Mouse (Mus musculus) cerebellum, postnatal 10 days (tissue): ENCODE results near the gene Fam69b.

Experiments
- DNase-seq, 2 experiments: peaks; one replicate each; pipeline ENCODE4 v3.0.0; 2021; ENCODE audit warnings: mixed read lengths in 2 of 2

Gene Fam69b

DNA sequence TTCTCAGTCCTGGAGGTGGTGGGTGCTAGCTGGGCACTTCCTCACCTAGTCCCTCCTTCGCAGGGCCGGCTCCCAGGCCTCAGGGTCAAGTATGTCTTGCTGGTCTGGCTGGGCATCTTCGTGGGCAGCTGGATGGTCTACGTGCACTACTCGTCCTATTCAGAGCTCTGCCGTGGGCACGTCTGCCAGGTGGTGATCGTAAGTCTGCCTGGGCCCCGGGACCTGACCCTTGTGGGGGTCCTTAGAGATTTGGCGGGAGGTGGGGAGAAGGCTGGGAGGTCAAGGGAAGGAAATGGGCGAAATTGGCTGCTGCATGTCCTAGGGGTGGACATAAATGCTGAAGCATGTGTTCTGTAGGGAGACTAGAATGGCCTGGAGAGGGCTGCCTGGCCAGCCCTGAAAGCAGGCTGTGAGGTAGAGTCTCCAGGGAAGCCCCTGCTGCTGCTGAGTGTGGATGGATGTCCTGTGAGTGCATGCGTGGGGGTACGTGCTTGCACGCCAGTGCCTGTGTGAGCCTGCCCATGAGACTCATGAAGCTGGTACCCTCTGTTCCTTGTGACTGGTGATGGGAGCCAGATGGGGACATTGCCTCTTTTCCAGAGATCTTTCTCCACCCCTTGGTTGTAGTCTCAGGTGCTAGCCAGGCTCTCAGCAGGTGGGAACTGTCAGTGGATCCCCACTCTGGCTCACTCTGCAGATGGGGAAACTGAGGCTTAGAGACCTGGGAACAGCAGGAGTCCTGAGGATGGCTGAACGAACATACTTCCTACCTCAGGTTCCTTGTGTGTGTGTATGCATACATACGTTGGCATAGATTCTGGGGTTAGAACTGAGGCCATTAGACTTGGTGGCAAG is 4.5 kb downstream of the Fam69b start:
- peak in 1 of 2 experiments; percentile 13 for DNase-seq

DNA sequence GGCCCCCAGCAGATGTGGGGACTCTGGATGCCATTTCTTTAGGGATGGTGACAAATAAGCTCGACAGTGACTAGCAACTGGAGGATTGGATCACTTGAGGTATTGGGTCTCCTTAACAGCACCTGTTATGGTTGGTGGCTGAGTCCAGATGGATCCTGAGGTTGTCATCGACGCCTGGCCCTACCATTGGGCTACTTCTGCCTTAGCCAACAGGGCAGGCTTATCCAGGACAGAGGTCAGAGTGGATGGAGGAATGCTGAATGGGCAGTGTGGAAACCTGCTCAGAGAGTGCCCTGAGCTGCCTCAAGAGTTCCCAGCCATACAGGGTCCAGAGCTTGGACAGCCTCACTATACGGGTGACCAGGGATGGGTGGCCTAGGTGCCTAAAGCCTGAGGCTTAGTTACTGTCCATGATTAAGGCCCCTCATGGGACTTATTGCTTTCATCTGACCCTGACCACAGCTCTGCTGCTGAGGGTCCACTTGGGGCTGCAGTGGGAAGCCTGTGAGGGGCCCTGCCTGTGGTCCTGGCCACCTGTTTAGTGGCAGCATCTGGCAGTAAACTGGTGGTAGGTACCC is 5.8 kb downstream of the Fam69b start:
- peak in 1 of 2 experiments; percentile 9 for DNase-seq

DNA sequence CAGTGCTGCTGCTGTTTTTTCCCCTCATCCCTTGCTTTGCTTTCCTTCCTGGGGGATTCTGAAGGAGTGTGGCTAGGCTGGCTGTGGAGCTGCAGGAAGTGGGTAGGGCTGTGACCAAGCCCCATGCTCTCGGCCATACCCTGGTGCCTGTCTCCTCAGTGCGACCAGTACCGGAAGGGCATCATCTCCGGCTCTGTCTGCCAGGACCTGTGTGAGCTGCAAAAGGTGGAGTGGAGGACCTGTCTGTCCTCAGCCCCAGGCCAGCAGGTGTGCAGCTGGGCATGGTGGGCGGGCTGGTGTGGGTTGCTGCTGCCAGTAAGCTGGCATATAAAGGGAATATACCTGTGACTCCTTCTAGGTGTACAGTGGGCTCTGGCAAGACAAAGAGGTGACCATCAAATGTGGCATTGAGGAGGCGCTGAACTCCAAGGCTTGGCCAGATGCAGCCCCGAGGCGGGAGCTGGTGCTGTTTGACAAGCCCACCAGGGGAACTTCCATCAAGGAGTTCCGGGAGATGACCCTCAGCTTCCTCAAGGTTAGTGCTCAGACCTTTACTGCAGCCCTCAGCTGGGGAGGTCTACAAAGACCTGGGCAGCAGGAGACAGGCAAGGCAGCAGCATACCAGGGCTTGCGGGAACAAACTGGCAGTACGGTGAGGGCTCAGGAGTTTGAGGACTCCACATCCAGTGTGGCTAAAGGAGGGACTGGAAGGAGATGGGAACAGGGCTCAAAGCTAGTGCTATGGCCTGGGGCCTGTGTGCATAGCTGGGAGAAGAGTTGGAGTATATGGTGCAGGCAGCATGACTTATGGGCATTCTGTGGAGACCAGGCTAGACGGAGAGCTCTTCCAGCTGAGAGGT is 6.6 kb downstream of the Fam69b start:
- peak in 1 of 2 experiments; percentile 10 for DNase-seq

DNA sequence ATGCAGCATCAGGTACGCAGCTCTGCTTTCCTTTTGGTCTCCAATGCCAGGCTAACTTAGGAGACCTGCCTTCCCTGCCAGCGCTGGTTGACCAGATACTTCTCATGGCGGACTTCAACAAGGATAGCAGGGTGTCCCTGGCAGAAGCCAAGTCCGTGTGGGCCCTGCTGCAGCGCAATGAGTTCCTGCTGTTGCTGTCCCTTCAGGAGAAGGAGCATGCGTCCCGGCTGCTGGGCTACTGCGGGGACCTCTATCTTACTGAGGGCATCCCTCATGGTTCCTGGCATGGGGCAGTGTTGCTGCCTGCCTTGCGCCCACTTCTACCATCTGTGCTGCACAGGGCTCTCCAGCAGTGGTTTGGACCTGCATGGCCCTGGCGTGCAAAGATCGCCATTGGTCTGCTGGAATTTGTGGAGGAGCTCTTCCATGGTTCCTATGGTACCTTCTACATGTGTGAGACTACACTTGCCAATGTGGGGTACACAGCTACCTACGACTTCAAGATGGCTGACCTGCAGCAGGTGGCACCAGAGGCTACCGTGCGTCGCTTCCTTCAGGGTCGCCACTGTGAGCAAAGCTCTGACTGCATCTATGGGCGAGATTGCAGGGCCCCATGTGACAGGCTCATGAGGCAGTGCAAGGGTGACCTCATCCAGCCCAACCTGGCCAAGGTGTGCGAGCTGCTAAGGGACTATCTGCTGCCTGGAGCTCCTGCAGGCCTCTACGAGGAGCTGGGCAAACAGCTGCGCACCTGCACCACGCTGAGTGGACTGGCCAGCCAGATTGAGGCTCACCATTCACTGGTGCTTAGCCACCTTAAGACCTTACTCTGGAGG is 7.5 kb downstream of the Fam69b start:
- peak in 1 of 2 experiments; percentile 20 for DNase-seq

DNA sequence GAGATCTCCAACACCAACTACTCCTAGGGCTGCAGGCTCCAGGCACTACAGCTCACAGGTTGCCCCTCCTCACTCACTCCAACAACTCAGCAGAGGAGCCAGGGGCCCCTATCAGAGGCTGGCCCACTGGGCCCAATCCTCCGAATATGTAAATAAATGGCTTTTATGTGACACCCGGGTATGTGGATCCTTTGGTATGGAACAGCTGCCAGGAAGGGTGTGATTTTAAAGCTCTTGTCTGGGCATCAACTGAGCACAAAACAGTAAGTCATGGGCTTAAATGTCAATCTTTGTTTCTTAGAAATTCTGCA is 8.0 kb downstream of the Fam69b start:
- DNase-seq = no peak

DNA sequence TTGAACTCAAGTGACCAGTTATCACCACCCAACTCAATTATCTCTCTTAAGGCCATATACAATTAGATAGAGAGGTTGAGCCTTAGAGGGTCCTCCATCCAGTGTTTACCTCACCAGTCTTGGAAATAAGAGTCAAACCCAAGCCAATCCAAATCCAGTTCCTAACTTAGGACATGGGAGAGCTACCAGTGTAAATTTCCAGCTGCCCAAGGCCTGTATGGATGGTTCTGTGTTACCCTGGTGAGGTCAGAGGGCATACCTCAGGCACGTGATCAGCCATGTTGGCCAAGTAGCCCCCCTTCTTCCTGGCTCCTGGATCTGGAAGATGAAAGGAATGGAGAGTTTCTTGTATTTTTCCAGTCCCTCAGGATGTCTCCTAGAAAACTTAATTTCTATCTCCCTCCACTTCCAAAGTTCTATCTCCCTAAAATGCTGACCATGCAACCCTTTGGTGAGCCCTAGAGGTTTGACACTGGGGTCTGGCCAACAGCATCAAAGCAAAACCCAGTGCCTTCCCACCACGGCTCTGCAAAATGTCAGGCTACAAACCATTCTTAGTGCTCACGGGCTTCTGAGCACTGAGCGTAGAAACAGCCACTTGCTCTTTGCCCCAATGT is 9.2 kb downstream of the Fam69b start:
- DNase-seq = no peak

DNA sequence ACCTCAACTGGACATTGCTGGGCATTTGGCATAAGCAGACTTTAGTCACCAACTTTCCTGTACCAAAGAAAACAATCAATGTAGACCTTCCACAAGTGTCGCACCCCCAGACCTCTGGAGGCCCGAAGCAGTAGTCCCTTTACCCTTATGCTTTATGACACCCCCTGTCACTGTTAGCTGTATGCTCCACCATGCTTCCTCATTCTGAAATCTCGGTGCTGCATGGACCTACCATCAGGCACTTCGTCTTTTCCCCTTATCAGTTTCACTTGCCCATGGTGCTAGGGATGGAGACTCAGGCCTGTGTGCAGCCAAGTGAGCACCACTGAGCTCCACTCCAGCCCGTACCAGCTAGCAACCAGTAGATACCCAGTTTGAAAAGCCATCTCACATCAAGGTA is 9.8 kb downstream of the Fam69b start:
- no peak for DNase-seq

DNA sequence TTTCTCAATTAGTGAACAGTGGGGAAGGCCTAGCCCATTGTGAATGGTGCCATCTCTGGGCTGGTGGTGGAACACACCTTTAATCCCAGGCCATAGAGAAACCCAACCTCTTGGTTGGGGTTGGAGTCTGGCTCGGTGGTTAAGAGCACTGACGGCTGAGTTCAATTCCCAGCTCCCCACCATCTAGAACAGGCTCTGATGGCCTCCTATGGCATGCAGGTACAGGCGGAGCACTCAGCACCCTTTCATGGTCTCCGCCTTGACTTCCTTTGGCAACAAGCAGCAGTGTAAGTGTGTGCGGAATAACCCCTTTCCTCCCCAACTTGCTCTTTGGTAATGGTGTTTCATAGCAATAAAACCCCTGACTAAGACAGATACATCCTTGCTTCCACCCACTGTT is 10.3 kb downstream of the Fam69b start:
- no peak for DNase-seq

DNA sequence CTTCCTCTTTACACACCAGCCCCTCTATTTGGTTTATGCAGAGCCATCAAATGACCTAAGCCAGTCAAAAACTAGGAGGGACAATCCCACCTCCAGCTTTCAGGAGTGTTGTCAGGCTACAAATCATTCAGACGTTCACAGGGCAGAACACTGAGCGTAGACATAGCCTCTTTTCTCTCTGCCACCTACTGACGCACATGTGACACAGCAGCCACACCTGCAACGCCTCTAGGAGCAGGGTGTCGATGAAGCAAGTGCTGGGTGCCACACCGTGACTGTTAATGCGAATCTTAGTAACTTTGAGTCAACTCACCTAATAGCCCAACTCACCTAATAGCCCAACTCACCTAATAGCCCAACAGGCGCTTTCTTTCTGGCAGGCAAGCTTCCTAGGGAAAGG is 10.8 kb downstream of the Fam69b start:
- DNase-seq = peak; percentile 58 to 59

DNA sequence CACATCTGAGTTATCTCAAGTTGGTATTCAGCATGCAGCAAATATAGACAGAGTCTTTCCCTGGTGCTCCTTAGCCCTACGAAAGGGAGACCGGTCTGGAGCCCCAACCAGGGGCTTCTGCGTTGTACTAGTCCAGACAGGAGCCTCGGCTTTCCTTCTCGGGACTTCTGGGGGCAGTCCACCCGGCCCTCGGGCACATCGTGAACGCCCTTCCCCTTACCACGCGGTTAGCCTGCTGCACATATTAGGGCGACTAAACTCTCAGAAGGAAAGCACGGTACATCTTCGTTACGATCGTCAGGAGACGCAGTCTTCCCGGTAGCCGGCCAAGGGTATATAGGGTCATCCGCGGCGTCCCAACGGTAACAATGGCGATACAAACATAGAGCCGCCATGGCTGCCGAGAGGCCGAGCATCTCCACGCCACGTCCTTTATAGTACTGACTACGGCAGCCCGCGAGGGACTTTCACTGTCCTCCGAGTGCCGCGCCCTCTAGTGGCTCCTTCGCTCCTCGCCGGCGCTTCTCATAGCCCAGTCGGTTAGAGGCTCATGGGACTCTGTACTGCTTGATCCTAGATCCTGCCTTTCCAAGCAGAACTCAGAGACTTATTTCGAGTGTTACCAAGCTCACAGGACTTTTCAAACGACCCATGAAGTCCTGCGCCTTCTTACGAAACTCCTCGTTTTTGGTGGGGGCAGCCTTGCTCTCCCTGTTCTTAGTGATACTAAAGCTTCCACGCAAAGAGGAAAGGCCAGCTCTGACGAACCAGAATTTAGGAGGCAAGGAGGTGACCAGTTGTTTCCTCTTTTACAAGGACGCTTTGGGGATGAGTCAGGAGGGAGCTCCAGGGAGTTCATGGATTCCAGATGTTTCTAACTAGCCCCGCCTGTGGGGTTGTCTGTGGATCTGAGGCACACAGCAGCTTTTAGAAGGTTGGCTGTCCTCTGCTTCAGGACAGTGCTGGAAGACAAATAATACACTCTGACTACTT is 11.9 kb downstream of the Fam69b start:
- peak; percentile 99 to 100 for DNase-seq

DNA sequence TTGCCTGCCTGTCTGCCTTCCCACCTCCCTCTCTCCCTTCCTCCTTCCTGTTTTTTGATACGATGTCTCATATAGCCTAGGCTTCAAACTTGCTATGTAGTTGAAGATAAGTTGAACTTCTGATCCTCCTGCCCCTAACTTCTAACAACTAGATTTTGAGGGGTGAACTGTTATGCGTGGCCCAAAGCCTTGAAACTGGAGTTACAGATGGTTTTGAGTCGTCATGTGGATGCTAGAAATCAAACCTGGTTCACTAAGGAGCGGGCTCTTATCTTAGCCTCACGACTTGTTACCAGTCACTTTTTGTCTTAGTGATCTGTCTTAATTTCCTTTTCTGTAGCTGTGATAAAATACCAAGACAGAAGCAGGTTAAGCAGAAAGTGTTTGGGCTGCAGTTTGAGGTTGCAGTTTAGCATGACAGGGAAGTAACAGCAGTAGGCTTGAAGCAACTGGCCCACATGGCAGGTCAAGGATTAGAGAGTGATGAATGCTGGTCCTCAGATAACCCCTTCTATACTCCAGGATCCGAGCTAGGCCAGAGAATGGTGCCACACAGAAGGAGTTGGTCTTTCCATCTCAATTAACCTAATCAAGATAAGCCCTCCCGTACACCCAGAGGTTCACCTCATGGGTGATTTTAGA is 12.9 kb downstream of the Fam69b start:
- DNase-seq = no peak

DNA sequence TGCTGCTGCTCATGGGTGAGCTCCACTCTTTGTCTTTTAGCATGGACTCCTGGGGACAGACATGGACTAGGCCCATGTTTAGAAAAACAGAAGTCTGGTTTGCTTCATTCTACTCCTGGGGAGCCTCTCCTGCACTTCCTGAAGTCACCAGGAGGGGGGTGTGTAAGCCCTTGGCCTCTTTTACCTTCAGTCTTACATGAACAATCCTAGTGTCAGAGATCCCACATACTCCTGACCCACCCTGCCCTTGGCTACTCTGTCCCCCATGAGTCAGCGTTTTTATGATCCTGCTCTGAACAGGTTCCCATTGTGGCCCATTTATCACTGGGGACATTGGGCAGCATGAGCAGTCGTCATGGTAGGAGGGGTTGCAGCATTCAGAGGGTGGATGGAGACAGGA is 15.7 kb downstream of the Fam69b start:
- peak; percentile 55 to 65 for DNase-seq

DNA sequence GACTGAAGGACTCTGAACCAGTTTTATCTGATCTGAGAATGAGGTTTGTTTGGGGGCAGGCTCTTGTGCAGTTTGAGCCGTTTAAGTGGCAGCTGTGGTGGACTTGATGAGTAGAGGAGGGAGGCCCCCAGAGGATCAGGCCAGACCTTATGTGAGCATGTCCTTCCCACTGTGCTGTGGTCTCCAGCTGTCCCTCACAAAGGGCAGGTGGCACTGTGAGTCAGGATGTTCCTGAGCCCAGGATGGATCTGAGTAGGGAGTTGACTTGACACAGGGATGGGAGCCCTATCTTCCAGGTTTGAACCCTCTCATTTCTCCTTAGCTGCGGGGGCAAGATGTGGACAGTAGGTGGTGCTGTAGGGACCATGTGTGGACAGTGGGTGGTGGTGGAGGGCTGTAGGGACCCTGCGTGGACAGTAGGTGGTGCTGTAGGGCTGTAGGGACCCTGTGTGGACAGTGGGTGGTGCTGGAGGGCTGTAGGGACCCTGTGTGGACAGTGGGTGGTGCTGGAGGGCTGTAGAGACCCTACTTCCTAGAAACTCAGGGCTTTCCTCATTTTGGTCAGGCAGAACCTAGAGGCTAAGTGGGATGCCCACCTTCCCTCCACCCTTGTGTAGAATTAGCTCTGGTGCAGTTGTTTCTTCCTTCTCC is 18.5 kb downstream of the Fam69b start:
- DNase-seq = peak; percentile 85 to 86

DNA sequence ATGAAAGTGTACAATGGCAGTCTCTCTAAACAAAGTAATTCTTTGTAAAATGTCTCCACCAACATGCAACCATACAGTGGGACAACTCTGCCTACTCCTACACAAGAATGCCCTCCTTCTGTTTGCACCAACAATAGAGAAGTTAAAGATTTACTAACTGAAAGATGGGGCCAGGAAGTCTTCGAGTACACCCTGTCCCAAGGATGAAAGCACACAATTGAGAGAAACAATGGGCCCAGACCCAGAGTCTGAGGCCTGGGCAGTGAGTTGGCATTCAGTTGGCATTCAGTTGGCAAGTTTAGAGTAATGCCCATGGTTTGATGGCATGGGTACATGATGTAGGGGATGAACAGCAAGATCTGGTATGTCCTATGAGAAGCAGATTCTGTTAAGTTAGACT is 26.4 kb downstream of the Fam69b start:
- no peak for DNase-seq

DNA sequence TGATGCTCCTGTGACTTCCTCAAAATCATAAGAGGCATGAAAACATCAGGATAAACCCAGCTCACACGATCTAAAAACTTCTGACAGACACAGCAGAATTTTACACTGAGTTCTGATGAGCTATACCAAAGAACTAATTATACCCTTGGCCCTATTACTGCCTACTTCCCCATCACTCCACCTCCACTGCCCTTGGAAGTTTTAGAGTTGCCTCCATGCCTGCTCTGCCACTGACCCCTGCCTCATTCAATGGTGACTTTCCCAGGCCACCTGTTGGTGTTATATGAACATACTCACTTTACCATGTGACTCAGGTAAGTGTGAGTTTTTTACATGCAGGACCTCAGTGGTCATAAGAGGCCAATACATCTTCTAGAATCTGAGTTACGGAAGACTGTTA is 29.2 kb downstream of the Fam69b start:
- DNase-seq = no peak

DNA sequence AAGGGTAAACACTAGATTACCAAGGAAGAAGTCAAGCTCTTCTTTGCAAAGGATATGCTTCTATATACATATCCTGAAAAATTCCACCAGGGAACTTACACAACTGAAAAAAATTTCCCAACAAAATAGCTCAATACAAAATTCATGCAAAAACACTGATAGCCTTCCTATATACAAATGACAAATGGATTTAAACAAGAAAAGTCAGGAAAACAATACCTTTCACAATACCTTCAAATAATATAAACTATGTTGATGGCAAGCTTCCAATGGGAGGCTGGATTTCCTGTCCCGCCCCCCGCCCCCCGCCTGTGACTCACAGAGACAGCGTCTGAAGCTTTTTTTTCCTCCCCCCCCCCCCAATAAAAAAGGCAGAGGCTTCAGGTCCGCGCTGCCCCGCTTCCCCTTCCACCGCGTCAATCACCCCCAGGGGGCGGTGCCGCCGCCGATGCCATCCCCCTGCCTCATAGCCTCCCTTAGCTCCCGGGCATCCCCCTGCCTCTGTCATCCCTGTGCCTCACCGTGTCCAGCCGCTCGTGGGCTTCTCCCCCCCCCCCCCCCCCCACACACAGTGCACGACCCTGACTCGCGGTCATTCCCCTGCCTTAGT is 33.0 kb downstream of the Fam69b start:
- DNase-seq = peak; percentile 44 to 56

DNA sequence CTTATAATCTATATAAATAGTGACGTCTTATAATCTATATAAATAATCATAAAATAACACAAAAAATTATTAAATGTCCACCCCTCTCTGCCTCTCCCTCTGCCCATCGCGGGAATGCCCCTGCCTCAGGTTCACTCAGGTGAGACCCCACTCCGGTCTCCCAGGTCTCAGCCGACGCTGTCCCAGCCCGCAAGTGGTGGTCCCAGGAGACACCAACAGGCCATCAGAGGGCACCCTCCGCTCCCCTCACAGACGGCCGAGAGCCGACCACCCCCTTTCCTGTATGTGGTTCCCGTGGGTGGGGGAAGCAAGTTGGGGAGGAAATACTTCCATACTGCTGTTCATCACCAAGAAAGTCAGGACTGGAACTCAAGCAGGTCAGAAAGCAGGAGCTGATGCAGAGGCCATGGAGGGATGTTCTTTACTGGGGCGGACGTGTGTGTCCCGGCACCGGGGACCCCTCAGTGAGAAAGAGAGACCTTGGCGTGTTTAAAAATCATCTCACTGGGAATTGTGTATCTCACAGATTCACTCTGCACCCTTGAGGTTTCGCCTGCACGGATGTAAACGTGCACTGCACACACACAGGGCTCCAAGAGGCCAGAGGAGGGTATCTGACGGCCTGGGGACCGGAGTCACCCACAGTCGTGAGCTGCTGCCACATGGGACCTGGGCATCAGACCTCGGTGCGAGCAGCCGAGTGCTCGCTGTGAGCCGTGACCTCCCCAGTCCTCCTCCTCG is 33.7 kb downstream of the Fam69b start:
- DNase-seq = peak; percentile 13 to 22

DNA sequence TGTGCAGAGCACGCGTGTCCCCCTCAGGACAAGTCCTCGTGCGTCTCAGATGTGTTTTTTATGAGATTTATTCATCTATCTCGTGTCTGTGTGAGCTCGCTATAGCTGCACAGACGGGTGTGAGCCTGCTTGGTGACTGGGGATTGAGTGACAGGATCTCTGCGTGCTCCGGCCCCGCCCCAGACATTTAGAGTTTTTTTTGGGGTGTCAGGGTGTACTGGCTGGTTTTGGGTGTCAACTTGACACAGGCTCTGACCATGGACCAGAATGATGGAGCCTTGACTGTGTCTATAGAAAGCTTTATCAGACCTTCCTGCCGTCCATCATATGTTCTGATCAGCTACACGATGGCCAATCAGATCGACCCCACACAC is 34.2 kb downstream of the Fam69b start:
- no peak for DNase-seq

DNA sequence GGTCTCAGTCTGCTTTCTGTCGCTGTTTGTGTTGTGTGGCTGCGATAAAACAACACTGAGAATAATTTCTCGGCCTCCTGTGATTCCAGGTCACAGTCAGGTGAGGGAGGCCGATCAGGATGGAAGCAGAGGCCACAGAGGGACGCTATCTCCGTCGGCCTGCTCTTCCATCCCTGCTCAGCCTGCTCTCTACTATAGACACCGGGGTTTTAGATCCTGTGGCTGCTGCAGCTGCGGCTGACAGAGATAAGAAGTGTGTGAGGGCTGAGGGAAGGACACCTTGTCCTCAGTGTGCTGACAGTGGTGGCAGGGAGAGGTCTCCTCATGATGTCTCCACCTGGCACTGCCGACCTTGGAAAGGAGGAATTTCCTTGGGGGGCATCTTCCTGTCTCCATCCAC is 34.9 kb downstream of the Fam69b start:
- DNase-seq = no peak
